Mouse (Mus musculus): Measurements from ENCODE around the gene Sult1a1.
"Not testable (repeated sequence)": the region's sequence is repeated elsewhere in the genome, so short reads cannot be mapped to it uniquely, and the experiment has no call there.

The Sult1a1 gene

DNA sequence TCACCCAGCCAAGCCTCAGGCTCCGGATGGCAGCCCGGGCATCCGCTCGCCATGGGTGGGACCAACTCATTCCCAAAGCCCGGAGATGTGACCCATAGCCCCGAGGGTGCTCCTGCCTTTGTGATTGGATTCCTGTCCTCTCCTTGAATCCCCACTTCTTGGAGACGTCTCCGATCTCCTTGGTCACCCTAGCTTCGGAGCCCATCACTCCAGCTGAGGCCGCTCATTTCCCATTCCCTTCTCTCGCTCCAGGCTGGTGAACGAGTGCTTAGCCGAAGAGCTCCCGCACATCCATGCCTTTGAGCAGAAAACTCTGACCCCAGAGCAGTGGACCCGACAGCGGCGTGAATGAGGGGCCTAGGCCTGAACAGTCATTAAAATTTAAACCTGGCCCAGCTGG is 20.1 kb upstream of the Sult1a1 start:
- DNase-seq: no peak

DNA sequence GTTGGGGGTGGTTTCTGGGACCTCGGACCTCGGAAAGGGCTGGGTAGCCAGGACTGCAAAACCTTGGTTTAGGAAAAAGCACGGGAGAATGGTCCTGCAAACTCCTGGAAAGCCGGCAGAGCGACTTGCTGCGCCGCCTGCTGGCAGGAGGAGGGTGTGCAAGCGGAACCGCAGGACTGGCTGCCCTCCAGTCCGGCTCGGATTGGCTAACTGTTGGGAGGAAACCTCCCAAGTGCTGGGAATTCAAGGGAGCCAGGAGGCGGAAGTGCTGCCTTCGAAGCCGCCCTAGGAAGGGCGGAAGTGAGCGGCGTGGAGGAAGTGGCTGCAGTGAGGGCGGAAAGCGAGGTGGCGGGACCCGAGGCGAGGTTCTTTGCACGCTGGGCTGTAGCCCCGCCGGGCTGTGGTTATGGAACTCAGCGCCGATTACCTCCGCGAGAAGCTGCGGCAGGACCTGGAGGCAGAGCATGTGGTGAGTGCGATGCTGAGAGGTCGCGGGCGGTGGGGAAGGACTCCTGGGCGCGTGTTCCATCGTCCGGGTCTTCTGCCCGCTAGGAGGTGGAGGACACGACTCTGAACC is 19.5 kb upstream of the Sult1a1 start, which contains the start of gene Slx1b:
Gene Slx1b (minus strand): TSS at position 154 of the 577 bp plus-strand sequence.
- peak; percentile 97 for DNase-seq

DNA sequence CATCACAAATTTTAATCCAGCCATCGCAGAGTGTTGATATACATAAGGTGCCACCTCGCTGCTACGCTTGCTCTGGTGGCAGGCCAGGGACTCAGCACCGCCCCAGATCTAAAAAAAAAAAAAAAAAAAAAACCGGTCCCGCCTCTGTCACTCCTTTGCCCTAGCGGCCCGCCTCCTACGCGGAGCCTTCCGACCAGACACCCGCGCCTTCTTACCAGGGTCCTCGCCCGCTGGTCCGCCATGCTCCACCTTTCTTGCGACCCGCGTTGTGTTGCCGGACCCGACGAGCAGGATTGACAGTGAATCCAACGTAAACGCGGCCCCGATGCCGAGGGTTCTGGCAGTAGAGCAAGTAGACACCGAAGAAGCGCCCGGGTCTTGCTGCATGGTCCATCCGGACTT is 19.0 kb upstream of the Sult1a1 start, which contains the start of gene Bola2:
Gene Bola2 (plus strand): TSS at position 192 of the 402 bp plus-strand sequence.
- DNase-seq: peak; percentile 65

DNA sequence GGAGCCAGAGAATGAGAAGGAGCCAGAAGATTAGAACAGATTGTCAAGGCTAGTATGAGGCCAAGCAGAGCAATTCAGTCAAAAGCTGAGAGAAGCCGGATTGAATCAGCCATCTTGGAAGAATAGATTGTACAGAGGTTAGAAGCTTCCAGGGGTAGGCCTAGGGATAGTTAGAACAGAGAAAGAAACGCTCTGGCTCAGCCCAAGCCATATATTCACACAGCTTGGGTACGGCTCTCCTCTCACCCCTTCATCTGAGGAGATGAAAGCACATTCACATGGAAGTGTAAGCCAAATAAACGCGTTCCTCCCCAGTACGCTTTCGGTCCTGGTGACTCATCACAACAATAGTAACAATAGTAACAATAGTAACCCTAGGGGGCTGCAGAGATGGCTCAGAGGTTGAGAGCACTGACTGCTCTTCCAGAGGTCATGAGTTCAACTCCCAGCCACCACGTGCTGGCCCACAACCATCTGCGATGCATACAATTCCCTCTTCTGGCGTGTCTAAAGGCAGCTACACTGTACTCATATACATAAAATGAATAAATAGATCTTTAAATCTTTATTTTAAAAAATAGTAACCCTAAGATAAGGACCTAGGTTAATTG is 18.3 kb upstream of the Sult1a1 start:
- DNase-seq: no peak

DNA sequence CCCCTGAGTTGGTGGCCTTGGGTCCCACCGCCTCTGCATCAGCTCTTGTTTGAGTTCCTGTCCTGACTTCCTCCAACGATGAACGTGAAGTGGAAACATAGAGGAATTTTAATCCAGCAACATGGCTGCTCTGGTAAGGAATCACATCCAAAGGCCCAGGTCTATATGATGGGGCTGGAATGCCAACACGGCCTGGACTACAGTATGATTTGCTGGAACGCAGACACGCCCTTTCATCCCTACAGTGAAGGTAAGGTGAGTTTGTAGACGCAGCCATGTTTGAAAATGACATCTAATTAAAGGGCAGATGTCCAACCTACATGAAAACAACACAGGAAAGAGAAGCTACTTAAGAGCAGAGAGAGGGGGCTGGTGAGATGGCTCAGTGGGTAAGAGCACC is 17.5 kb upstream of the Sult1a1 start:
- DNase-seq: no peak

DNA sequence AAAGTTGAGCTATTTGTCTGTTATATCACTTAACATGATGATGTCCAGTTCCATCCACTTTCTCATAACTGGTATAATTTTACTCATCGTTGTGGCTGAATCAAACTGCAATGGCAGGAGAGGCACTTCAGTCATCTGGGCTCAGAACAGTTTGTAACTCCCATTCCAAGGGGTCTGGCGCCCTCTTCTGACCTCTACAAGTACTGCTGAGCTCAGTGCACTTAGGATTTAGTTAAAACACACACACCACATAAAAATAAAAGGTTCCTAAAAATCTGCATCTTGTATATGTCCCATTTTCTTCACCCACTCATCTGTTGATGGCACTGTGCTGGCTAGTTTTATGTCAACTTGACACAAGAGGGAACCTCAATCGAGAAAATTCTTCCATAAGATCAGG is 17.0 kb upstream of the Sult1a1 start:
- peak; percentile 76 for DNase-seq

DNA sequence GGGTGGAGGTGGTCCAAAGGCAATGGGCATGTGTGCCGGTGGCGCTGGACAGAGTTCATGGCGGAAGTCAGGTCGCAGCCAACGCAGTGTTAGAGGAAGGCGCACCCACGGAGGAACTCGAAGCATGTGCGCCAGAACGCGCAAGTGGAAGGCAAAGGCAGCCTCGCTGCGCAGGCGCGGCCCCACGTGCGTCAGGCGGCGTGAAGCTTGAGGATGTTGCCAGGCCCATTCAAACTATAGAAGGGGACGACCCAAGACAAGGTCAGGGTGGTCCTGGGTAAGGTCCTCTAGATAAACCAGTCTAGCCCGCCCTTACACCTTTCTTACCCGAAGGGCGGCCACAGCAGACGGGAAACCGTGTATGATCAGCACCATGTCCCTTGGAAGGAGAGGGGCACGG is 16.2 kb upstream of the Sult1a1 start:
- no peak for DNase-seq

DNA sequence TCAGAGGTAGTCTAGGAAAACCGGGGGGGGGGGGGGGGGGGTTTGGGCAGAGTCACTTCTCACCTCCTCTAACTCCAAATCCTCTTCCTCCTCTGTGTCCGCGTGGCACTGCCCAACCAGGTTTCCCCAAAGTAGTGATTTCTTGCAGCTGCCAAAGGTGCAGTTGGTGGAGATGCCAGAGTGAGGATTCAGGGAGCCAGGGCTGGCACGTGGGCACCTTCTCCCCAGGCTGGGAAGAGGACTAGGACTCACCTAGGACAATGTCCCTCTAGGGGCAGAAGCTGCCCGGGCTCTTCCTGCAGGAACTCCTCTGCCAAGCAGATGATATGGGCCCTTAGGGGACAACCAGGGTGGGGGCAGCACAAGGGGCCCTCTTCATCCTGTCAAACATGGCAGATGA is 15.4 kb upstream of the Sult1a1 start:
- DNase-seq: no peak

DNA sequence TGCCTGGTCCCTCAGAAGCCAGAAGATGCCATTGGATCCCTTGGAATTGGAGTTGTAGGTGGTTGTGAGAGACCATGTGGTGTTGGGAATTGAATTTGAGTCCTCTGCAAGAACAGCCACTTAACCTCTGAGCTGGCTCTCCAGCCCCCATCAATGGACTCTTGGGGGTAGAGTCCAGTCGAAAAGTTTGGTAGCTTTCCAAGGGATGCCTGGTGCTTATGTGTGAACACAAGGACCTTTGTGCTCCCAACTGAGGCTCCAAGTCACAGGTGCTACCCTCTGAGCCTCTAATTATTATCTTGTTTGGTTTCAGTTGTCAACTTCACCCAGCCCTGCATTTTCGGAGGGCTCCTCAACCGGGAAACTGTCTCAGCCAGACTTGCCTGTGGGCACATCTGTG is 14.5 kb upstream of the Sult1a1 start:
- DNase-seq: no peak

DNA sequence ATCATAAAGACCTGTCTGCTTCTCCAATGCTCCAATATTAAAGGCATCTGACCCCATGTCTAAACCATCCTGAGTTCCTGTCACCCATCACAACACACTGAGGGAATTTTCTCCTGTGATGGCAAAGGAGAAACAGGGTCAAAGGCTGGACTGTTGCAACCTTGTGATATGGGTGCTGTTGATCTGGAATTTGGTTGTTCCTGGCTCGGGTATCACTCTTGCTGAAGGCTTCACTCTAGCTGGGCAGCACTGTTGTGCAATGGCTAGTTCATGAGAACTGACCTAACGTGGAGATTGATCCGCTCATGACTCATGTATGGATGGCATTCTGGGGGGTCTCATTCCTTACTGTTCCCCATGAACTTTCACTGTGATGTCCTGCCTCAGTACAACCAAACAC is 12.8 kb upstream of the Sult1a1 start:
- DNase-seq: no peak

DNA sequence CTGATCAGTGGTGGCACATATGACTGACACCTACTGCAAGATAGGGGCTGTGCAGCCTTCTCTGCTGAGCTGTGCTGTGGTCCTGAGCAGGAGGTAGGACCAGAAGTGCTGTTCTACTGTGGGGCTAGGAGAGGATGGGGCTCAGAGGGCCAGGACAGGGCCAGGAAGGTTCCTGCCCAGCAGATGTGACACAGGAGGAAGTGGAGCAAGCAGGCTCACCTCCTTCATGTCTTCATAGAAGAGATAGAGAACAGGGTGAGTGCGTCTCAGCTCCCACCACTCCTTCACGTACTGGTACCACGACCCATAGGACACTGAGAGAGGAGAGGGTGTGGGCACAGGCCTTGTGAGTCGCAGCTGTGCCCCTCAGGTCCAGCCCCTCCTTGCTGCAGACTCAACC is 11.9 kb upstream of the Sult1a1 start:
- not testable (repeated sequence) for DNase-seq

DNA sequence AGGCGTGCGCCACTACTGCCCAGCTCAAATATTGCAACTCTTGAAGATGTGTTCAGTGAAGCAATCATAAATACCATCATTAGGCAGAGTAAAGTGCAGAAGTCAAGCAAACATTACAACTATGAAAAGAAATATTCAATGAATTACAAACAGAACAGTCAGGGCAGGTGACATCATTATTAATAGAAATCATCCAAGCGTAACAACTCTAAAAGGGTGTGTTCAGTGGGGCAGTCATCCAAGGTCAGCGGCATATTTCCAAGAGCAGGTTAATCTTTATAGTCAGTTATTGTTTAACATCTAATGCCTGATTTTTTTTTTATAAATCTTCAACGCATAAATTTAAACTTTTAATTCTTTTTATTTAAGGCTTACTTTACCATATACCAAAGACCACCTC is 5.0 kb upstream of the Sult1a1 start:
- DNase-seq: no peak

DNA sequence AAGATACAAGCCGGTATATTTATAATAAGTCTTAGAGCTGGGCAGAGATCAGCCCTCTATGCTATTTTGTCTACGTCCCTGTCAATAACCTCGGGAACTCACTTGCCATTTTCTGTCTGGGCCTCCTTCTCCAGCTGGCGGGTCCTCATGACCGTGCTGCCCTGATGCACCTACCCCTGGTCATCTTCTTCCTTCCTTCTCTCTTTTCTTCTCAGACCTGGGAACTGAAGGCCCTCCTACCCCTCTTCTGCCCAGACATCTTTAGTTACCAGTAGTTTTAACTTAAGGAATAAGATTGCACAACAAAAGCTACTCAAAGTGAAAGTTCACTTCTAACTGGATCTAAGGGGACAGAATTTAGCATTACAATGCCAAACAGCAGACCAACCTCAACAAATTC is 3.5 kb upstream of the Sult1a1 start:
- no peak for DNase-seq

DNA sequence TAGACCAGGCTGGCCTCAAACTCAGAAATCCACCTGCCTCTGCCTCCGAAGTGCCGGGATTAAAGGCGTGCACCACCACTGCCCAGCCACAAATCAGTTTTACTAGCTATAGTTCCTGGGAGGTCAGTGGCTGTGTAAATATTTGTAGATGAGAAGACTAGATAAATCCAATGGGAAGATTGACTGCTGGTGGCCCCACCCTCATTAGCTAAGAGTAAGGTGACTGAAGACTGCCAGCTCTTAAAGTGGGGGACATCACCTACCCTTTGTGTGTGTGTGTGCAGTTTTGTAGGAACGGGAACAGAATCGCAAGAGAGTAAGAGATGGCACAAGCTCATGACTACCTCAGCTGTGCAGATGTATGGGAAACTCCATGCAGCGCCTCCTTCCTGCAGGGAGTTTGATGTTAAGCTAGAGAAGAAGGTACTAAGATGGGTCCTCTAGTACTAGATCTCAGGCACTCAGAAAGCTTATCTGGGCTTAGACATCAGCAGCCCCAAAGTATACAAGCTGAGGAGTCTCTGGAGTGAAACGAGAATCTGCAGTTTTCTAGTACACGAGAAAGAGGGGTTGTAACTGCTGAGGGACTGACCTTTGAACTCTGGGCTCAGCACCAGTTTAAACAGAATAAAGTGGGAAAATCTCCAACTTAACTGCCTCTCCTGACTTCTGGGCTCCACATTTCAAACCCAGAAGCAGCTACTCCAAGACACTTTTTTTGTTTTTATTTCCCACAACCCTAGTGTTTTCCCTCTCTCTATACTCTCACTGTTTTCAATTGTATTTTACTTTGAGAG is 2.5 kb upstream of the Sult1a1 start:
- no peak for DNase-seq

DNA sequence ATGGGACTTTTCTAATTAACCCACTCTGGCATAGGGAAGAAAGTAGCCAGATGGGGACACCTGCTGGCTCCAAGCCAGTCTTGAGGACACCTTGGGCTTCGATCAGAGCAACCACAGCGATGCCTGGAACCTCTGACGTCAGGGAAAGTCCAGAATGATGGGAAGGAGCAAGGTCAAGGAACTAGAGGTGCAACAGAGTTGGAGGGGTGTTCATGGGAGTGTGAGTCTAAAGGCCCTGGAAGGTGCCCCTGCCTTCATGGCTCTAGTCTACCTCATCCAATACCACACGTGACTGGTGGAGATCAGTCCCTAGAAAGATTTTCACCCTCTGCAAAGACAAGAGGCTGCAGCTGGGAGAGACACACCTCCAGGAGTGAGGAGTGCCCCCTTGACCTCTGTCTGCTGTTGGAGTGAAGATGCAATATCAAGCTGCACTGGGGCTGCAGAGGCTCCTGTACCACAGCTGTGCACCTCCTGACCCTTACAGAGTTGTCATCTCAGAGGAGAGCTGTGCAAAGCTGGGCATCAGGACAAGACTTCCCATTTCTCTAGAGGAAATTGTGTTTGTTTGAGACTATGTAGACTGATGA is 494 bp upstream of the Sult1a1 start:
- DNase-seq: no peak

DNA sequence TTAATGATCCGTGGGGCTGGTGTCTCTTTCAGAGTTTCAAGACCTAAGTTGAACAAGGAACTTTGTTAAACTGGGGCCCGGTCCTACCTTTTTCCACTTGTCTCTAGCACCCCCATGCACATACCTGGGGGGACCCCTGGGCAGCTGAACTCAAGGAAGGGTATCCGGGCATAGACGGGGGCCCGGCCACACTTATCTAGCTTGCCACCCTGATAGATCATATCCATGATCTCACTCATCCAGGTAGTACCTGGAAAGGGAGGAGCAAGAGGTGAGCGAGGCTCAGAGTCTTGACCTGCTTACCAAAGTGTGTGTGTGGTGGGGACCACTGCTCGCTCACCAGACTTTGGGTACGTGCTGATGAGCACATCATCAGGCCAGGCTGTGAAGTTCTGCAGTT is 1.1 kb downstream of the Sult1a1 start:
- no peak for DNase-seq

DNA sequence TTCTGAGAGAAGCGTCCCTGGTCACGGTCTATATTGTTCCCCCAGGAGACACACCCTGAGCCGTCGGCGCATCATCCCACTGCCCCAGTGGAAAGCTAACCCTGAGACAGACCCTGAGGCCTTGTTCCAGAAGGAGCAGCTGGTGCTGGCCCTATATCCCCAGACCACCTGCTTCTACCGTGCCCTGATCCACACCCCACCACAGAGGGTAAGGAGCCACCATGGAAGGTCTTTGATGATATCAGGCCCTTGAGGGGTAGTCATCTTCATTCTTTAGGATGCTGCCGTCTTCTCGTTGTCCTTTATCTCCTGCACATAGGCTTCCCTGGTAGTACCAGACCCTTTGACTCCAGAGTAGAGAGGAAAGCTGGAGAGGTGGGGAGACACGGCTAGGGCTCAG is 4.1 kb downstream of the Sult1a1 start:
- DNase-seq: no peak

DNA sequence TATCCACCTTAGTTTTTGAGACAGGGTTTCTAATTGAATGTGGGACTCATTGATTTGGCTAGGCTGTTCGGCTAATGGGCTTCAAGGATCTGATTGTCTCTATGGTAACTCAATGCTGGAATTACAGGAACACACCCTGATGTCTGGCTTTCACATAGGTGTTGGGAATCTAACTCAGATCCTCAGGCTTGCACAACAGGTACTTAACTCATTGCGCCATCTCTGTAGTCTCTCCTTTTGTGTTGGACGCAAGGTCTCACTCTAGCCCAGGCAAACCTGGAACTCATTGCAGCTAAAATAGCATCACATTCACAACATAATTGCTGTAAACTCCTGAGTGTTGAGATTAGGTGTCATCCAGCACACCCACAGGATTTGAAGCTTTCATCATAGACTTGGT is 6.1 kb downstream of the Sult1a1 start:
- DNase-seq: no peak

DNA sequence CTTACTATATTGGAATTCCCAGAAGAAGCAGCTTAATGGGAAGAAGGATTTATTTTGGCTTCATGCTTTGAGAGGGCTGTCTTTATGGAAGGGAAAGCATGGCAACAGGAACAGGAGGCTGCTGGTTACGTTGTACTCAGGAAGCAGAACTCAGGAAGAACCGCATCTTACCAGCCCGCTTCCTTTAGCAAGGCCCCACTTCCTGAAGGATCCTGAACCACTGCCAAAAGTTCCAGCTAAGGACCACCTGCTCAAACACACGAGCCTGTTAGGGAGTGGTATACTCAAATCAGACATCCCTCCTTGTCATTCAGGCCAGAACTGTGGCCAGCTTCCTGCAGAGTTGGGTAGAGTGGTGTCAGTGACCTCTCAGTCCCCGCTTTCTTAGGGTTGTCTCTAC is 7.8 kb downstream of the Sult1a1 start:
- no peak for DNase-seq

DNA sequence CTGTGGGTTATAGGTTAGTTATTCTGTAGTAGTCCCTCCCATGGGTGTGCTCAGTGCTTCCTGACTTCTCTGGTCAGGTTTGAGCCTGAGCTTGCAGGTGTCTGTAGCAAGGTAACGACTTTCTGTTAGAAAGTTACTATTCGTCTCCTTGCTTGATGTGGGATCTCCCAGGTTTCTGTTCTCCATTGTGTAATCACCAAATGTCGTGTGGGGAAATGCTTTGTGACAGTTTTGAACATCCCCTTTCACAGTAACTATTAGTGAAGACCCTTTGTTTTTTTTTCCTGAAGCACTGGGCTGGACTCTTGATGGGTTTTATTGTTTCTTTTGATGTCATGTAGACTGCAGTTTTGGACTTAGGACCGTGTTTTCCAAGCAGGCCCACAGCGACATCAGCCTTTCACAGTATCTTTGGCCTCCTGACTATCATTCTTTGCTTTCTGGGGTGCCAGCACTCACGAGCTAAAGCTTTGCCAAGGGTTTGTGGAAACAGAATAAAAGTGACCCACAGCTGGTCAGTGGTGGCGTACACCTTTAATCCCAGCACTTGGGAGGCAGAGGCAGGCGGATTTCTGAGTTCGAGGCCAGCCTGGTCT is 8.6 kb downstream of the Sult1a1 start:
- DNase-seq: no peak

DNA sequence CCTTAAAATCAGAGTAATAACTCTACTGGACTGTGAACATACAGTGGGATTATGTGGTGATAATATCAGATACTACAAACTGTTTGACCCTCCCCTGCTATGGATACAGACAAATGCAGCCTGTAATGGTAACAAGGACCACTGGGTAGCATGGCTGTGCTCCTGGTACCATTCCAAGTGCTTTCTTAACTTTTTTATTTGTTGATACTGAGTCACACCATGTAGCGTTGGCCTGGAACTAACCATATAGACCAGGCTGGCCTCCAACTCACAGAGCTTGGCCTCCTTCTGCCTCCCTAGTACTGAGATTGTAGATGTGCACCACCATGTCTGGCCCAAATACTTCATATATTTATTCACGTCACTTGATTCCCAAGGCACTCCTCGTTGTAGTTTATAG is 11.0 kb downstream of the Sult1a1 start:
- no peak for DNase-seq

DNA sequence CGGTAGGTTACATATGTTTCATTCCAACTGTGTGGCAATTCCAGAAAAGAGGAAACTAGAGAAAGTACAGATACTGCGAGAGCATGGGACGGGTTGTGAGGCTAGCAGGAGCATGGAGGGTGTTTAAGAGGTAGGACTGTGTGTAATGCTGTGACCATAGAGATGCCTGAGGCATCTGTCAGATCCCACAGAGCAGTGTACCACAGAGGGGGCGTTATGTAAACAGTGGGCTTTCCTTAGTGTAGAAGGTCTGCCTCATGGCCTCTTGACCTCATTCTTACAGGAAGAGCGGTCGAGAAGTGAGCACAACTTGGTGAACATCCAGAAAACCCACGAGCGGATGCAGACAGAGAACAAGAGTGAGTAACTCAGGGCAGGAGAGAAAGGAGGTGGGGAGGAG is 12.6 kb downstream of the Sult1a1 start:
- DNase-seq: no peak

DNA sequence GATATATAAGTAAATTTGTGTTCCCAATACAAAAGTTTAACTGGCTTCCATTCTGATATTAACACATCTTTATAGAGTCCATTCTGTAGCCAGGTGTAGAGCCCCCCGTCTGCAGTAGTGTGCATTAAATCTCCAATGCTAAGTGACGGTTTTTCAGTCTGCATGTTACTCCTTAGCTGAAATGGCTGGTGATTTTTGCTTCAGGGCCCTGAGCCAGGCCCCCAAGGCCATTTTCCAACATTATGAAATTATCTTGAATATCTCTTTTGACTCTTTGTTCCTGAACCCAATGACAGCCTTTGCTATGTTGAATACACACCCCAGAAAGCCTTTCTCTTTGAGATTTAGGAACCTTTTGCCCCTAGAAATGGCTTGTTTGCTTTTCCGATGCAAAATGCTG is 16.5 kb downstream of the Sult1a1 start:
- DNase-seq: no peak

DNA sequence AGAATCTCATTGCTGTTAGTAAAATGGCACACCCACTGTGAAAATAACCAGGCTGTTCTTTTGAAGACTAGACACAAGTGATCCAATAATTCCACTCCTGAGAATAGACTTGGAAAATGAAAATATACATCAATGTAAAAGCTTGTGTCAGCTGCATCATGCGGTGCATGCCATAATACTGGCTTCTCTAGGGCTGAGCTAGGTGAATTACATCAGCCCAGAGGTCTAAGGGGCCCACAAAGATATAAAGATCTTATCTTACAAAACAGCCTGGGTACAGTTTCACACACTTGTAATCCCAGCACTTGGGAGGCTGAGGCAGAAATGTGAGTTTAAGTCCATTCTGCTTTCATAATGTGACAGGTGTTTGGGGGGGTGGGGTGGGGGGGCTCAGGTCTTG is 18.7 kb downstream of the Sult1a1 start:
- DNase-seq: no peak
